Mouse (Mus musculus) small intestine, adult 2 months (tissue): ENCODE data around the gene Nkd1. TPM values are rescaled to one million over a fixed set of nuclear protein-coding genes. Genes with fewer than 3 reads are reported as not detected.

Experiments used
- H3K27ac ChIP-seq: fragments of 200-500 bp; 2 replicates; pipeline ENCODE4 v1.5.1; 2012; ENCODE audit warnings: low read depth, low read length, control low read depth, inconsistent platforms; ENCODE audit not compliant: insufficient read depth
- H3K27me3 ChIP-seq: fragments of 200-500 bp; 2 replicates; pipeline ENCODE4 v1.6.1; 2012; ENCODE audit warnings: mild to moderate bottlenecking, moderate library complexity, low read length, inconsistent platforms; ENCODE audit not compliant: control insufficient read depth, insufficient read depth
- H3K36me3 ChIP-seq: fragments of 200-500 bp; 2 replicates; pipeline ENCODE4 v1.6.1; 2012; ENCODE audit warnings: mild to moderate bottlenecking, low read length, control low read depth, inconsistent platforms; ENCODE audit not compliant: control insufficient read depth, insufficient read depth
- H3K4me1 ChIP-seq: fragments of 200-500 bp; 2 replicates; pipeline ENCODE4 v1.6.1; 2012; ENCODE audit warnings: low read length, inconsistent platforms, mixed read lengths; ENCODE audit not compliant: control insufficient read depth, insufficient read depth, insufficient read length
- H3K4me3 ChIP-seq: fragments of 200-500 bp; 2 replicates; pipeline ENCODE4 v1.5.1; 2012; ENCODE audit warnings: low read depth, mild to moderate bottlenecking, control low read depth, inconsistent platforms, low read length, moderate library complexity
- CTCF ChIP-seq: fragments of 200-500 bp; IDR thresholded peaks from 2 replicates; pipeline ENCODE4 v1.5.1; 2012; ENCODE audit warnings: low read depth, mild to moderate bottlenecking, control low read depth, inconsistent platforms, low read length, moderate library complexity, mixed read lengths; ENCODE audit not compliant: insufficient replicate concordance, insufficient read length; ENCODE audit errors: extremely low read depth
- POLR2A ChIP-seq: fragments of 200-500 bp; IDR thresholded peaks from 2 replicates; pipeline ENCODE4 v1.6.1; 2012; ENCODE audit warnings: low read depth, mild to moderate bottlenecking, control low read depth, inconsistent platforms, low read length, moderate library complexity
- WGBS: fragments of 180-500 bp; shearing (Covaris S2); methylation state at CpG from one replicate; pipeline ENCODE4 v1.1.7; 2018; 5-methylcytosine and 5-hydroxymethylcytosine counted together
- polyA plus RNA-seq: library from polyadenylated mRNA; depleted of rRNA; stranded (reverse); fragments of >200 nt; gene quantifications from 2 replicates; pipeline ENCODE4 v1.2.3, GENCODE M21; 2012

Nkd1 gene
- polyA plus RNA-seq, 1 experiment: 18.3 TPM

- TF ChIP-seq POLR2A (no peak), CTCF (no peak)
- no peaks in the 10 kb centered on the region for H3K27me3 ChIP-seq
- no peak overlapping the region for H3K27ac ChIP-seq
- H3K4me1 ChIP-seq: no peaks in the 10 kb centered on the region
- no peak overlapping the region for H3K4me3 ChIP-seq
- H3K36me3 ChIP-seq: no peaks in the 10 kb centered on the region
- 37% methylated on average over 13 of the region's 13 CpGs for WGBS
Measured at GRCm38 (mm10) chr8:88605361-88606040, 84.3 kb downstream of the Nkd1 start.

- H3K27ac ChIP-seq: no peak overlapping the region
- TF ChIP-seq CTCF (no peak), POLR2A (no peak)
- no peak overlapping the region for H3K4me3 ChIP-seq
- WGBS: 81% methylated on average over 8 of the region's 8 CpGs
- no peaks in the 10 kb centered on the region for H3K27me3 ChIP-seq
- no peaks in the 10 kb centered on the region for H3K36me3 ChIP-seq
- H3K4me1 ChIP-seq: no peaks in the 10 kb centered on the region
Measured at GRCm38 (mm10) chr8:88609036-88609435, 87.9 kb downstream of the Nkd1 start.

GRCm38 (mm10) chr8:88610271-88610670 is 89.1 kb downstream of the Nkd1 start:
- Histone ChIP-seq H3K36me3 (no peaks in the 10 kb centered on the region), H3K27me3 (no peaks in the 10 kb centered on the region), H3K4me1 (no peaks in the 10 kb centered on the region), H3K27ac (no peak overlapping the region), H3K4me3 (no peak overlapping the region)
- 60% methylated on average over 6 of the region's 6 CpGs for WGBS
- TF ChIP-seq POLR2A (no peak), CTCF (no peak)

GRCm38 (mm10) chr8:88614981-88615380 is 93.8 kb downstream of the Nkd1 start:
- Histone ChIP-seq H3K27ac (no peak overlapping the region), H3K4me3 (no peak overlapping the region), H3K27me3 (no peaks in the 10 kb centered on the region), H3K36me3 (no peaks in the 10 kb centered on the region), H3K4me1 (no peaks in the 10 kb centered on the region)
- WGBS: 68% methylated on average over 5 of the region's 5 CpGs
- TF ChIP-seq POLR2A: no peak
- no peak for TF ChIP-seq CTCF

- H3K27me3 ChIP-seq: no peaks in the 10 kb centered on the region
- no peaks in the 10 kb centered on the region for H3K4me1 ChIP-seq
- 75% methylated on average over 5 of the region's 5 CpGs for WGBS
- no peak overlapping the region for H3K27ac ChIP-seq
- H3K36me3 ChIP-seq: no peaks in the 10 kb centered on the region
- TF ChIP-seq POLR2A (no peak), CTCF (no peak)
- H3K4me3 ChIP-seq: no peak overlapping the region
Measured at GRCm38 (mm10) chr8:88618612-88619011, 97.5 kb downstream of the Nkd1 start.

GRCm38 (mm10) chr8:88619513-88619912 is 98.4 kb downstream of the Nkd1 start:
- no peaks in the 10 kb centered on the region for H3K36me3 ChIP-seq
- no peak overlapping the region for H3K27ac ChIP-seq
- TF ChIP-seq POLR2A (no peak), CTCF (peak; percentile 46; the same call in 1 of the 2 replicates)
- no peak overlapping the region for H3K4me3 ChIP-seq
- no peaks in the 10 kb centered on the region for H3K4me1 ChIP-seq
- 61% methylated on average over 3 of the region's 3 CpGs for WGBS
- H3K27me3 ChIP-seq: no peaks in the 10 kb centered on the region

GRCm38 (mm10) chr8:88620931-88621330 is 99.8 kb downstream of the Nkd1 start:
- Histone ChIP-seq H3K36me3 (peaks cover 7% of the 10 kb centered on the region), H3K4me3 (no peak overlapping the region), H3K4me1 (no peaks in the 10 kb centered on the region), H3K27me3 (no peaks in the 10 kb centered on the region), H3K27ac (no peak overlapping the region)
- TF ChIP-seq POLR2A (no peak), CTCF (no peak)
- 71% methylated on average over 5 of the region's 5 CpGs for WGBS
